Mouse (Mus musculus) gastrocnemius, adult 18-20 months (tissue): ENCODE measurements around the gene Nudt19. TPM values are rescaled to one million over a fixed set of nuclear protein-coding genes. Genes with fewer than 3 reads are reported as not detected.
A peak's percentile ranks its signal among the peaks of the same experiment; 100 is the strongest.
"Not testable (repeated sequence)": the region's sequence is repeated elsewhere in the genome, so short reads cannot be mapped to it uniquely, and the experiment has no call there.

Experiments used
- DNase-seq: peaks from one replicate; pipeline ENCODE4 v3.0.0; 2021; ENCODE audit warnings: low spot score
- long read RNA-seq, 2 experiments: library from polyadenylated mRNA; stranded (forward); transcript quantifications; one replicate each; pipeline ENCODE4 v2.0.0; 2021
- total RNA-seq, 2 experiments: library from RNA; stranded (reverse); gene quantifications; 2 replicates each; pipeline ENCODE4 v1.2.3; 2021

The Nudt19 gene
- total RNA-seq = 10 to 100 TPM; 47.9 to 52.6 TPM
- long read RNA-seq, experiment 1, transcript Nudt19-201 (3 exons, 2,298 nt) = major isoform, 106 of 108 reads
- long read RNA-seq, experiment 1, partial matches to known transcripts = 0 of 108 reads
- long read RNA-seq, experiment 1, other reads (novel, unspliced or antisense) = 0 of 108 reads
- long read RNA-seq, experiment 2, transcript Nudt19-201 (3 exons, 2,298 nt) = major isoform, 85 of 92 reads
- long read RNA-seq, experiment 2, partial matches to known transcripts = 2 of 92 reads
- long read RNA-seq, experiment 2, other reads (novel, unspliced or antisense) = 1 of 92 reads

DNA sequence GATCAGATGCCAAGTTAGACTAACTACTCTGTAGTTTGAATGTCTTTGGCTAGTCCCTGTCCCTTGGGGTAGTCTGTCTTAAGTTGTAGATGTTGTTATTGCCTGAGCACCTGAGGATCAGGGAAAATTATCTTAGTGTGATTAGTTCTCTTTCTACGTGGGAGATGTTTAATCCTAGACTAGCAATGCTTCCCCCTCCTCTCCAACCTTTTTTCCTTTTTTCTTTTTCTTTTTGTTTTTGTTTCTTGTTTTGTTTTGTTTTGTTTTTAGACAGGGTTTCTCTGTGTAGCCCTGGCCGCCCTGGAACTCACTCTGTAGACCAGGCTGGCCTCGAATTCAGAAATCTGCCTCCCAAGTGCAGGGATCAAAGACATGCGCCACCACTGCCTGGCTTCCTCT, at the start of gene Nudt19:
Gene Nudt19, minus strand, starts transcription at position 100 of the 399 bp plus-strand sequence.
- no peak for DNase-seq

DNA sequence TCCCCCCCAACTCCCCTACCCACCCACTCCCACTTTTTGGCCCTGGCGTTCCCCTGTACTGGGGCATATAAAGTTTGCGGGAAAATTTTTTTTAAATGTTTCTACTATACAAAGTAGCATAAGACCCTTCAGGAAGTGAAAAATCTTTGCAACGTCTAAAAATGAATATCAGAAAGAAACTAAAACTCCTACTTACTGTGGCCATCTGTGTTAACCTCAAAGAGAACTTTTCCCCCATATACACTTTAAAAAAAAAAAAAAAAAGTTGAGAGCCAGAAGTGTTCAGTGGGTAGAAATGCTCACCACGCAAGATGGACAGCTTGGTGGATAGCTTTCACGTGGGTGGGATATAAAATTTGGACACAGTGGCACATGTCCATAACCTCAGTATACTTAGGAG, 46.7 kb upstream of the Nudt19 start:
- DNase-seq = no peak

DNA sequence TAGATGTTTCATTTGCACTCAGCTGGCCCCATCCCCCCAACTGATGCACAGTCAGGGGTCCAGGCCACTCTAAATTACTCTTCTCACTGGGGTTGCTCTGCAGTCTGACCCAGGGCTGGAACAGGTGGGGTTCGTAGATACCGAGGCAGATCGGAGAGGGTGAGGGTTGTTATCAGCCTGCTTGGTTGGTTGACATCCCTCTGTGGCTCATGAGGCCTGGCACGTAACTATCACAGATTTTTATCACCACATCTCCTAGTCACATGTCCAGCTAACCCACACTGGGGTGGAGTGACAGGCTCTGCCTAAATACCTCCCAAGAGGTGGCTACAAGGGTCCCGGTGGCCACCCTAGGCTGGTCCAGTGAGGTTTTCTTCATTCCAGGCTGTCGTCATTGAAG, 45.0 kb upstream of the Nudt19 start:
- DNase-seq = no peak

DNA sequence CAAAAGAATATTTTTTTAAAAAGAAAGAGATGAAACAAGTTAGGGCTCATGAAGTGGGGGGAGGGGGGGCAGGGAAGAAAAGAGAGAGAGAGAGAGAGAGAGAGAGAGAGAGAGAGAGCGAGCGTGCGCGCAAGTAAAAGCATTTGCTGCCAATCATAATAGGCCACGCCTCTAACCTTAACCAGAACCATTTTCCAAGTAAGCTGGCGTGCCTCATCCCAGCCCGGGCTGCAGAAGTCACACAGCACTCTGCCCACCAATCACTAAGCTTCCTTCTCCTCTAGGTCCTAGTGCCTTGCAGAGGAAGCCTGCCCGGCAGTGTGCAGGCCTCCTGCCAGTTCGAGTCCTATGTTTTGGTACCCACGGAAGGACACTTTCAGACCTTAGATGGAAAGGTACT, 43.9 kb upstream of the Nudt19 start:
- DNase-seq = no peak

DNA sequence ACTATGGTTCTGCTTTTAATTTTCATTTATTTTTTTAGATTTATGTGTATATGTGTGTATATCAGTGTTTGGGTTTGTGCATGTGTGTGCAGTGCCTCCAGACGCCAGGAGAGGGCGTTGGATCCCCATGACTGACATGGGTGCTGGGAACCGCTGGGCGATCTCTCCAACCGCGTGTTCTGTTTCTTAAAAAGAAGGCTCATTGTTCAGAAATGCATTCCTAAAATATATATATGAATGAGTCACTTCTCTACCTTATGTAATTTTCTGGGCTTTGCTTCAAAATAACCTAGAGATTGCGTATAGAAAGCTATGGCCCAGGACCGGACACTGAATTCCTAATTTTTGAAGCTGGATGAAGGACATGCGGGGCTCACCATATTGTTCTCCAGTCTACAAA, 43.4 kb upstream of the Nudt19 start:
- DNase-seq = no peak

DNA sequence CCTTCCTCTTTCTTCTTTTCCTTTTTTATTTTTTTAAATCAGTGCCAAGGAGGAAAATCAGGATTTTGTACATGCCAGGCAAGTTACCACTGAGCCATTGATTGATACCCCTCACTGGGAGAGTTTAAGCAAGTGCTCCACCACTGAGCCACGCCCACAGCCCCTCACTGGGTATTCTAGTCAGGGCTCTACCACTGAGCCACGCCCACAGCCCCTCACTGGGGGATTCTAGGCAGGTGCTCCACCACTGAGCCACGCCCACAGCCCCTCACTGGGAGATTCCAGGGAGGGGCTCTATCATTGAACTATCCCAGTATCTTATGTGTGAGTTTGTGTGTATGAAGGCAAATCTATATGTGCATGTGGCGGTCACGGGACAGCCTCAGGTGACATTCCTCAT, 38.2 kb upstream of the Nudt19 start:
- no peak for DNase-seq

DNA sequence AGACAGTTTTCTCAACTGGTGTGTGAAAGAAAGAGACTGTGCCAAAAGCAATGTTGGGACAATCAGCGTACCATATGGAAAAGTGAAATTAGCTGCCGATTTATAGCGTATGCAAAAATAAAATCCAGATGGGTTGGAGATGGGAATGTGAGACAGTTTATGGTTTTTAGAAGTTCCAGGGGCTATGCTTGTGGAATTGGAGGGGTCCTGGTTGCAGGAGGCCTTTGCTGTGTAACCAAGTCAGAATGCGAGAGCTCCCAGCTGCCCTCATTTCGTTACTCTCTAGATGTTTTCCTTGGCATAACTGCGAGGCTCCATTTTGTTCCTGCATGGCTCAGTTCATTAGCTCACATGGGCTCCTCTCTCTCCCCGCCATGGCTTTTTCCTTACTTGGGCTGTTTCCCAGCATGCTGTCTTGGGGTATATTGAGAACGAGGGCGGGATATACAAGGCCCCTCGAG, 34.7 kb upstream of the Nudt19 start:
- no peak for DNase-seq

DNA sequence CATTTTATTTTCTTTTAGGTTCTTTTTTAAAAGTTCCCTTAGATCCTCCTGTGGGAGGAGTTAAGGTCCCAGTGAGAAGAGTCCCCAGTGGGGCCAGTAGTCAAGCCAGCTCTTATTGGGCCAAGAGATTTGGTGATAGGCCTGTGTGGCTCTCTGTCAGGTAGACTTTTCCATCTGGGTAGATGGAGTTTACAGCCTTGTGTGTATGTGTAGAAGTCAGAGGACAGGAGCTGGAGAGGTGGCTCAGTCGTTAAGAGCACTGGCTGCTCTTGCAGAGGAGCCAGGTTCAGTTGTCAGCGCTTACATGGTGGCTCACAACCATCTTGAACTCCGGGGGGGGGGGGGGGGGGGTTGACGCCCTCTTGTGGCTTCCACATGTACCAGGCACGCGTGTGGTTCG, 33.4 kb upstream of the Nudt19 start:
- no peak for DNase-seq

DNA sequence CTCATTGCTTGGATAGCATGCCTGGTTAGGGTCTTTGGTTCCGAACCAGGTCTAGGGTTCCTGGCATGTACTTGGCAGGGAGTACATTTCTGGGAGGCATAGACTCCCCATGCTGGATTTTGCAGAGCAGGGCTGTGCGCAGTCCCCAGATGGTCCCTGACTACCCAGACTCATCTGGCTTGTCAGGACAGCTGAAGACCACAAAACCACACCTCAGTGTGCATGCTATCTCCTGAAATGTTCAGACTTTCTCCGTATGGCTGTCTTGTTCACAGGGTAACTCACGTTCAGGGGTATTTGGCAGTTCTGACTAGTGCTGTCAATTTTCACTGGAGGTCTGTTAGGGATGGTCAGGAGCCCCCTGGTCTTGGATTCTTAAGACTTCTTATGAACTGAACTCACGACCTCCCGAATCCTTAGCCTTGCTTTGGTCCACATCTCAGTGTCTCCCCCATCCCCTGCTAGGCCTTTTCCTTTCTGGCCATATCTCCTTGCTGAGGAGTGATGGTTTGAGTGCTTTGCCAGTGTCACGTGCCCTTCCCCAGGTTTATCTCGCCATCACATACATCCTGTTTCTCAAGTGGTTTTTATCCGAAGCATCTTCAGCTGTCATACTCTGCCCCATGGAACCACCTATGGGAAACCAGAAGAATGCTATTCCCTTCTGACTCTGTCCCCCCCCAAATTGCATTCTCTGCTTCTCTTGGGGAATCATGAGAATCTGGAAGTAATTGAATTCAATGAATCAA, 32.8 kb upstream of the Nudt19 start:
- DNase-seq = no peak

DNA sequence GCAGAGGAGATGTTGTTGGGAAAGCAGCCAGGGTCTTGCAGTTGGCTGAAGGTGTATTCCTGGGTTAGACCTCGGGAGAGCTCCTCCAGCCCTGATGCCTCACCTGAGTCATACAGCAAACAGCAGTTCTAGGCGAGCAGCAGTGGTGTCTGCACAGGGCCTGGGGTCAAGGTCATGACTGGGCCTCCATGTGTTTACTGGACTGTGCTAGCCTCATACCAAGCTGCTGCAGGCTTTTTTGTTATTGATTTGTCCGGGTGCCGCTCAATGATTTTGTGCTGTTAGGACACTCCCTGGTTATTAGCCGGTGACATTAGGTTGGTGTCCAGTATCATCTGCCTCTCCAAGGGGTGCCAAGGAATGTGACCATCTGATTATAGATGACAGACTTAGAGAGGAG, 31.6 kb upstream of the Nudt19 start:
- peak; percentile 19 for DNase-seq

DNA sequence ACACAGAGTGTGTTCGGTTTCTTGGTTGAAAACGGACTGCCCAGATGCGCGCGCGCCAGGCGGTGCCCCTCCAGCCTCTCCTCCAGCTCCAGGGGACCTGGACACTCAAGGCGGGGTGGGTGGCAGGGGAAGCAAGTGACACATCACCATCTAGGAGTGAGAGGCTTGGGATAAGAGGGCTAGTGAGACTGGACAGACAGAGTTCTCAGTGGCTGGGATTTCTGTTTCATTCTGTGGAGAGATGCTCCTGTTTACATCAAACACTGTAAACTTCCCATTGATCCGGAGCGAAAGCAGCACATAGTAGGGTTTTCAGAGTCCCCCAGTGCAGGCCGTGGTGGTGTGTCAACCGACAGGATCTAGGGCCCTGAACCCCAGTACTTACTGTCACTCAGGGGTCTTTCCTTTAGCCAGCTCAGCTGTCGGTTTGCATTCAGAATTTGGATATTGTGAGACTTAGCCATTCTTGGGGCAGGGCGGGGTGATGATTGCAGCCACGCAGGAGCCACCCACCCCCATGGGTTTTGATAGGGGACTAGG, 30.9 kb upstream of the Nudt19 start:
- DNase-seq = no peak

DNA sequence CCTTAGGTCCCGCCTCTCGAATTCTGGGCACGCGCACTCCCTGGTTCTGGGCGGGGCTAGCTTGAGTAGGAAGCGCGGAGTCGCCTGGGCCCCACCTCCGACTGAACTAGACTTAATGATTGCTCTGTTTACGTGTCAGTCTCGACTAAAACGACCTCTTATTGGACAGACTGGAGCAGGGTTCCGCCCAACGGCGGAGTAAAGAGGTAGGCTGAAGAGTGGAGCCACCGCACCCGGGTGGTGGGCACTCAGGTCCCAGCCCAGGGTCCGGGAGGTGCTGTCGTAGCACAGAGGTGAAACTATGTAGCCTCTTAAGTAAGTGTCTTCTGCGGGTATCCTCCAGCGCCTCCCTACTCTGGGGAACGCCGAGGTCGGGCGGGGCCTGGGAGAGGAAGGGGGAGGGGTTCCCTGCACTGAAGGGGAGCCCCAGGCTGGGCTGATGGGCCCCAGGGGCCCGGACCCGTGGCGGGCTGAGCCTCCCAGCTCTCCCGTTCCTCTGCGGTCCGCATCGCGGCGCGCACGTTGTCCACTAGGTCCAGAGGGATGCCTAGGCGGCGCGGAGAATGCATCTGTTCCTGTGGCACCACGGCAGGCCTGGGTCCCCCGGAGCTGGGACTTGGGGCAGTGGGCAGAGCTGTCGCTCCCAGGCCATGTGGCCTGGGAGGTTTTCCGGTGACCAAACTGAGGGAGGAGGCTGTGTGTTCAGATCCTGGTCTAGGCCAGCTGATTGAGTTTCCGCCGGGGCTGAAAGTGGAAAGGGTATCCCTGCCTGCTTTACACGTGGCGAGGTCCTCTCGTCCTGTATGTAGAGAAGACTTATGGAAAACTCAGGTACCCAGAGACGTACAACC, 30.2 kb upstream of the Nudt19 start, which contains the start of gene Ankrd27:
Gene Ankrd27, plus strand, starts transcription at position 190 of the 851 bp plus-strand sequence.
- peak; percentile 97 for DNase-seq

DNA sequence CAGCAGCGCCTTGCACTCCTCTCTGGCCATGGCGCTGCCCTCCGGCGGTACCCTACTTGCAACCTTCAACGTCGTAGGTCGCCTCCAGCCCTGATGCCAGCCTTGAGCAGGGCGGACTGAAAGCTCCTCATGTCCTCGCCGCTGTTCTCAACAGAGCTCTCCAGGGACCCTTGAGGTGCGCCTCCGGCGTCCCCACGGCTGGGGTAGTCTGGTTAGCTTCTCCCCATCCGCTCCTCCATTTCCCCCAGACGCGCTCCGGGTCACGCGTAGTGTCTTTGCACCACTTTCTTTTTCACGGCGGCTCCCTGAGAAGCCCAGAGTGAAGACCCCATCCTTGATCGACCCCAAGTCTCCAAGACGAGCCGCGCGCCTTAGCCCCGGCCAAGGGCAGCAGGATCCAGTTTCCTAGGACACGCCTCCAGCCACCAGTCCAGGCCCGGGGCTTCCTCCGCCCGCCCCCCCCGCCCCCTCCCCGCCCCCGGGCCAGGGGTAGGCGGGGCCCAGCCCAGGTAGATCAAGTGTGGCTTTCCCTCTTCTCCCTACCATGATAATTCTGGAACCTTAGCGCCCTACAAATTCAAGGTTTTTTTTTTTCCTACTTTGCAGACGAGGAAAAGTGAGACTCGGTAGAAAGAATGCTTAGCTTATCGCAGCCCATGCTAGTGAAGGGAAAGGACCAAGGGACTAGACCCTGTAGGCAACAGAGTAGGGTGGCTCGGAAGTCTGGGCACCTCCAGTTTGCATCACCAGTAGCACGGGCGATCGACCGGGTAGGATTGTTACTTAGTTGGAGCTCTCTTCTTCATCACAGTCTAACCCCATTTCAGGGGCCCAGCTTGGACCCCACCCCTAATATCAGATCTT, 29.3 kb upstream of the Nudt19 start, which contains the start of gene Rgs9bp:
Gene Rgs9bp, minus strand, starts transcription at position 392 of the 864 bp plus-strand sequence.
- DNase-seq = peak; percentile 30

DNA sequence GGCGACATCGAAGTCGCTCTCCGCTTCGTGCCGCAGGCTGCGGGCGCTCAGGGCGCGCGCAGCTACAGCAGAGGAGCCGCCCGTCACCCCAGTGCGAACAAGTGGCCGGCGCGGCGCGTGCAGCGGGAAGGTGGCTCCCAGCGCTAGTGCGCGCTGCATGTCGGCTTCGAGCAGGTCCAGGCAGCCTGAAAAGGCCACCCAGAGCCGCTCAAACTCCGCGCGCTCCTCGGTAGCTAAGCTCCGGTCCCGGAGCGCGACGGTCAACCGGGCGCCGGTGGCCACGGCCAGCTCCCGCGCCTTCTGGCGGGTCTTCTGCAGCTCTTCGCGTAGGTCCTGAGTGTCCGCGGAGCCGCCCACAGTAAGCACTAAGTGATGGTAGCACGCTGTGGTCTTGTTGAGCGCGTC, 28.7 kb upstream of the Nudt19 start:
- DNase-seq = peak; percentile 5

DNA sequence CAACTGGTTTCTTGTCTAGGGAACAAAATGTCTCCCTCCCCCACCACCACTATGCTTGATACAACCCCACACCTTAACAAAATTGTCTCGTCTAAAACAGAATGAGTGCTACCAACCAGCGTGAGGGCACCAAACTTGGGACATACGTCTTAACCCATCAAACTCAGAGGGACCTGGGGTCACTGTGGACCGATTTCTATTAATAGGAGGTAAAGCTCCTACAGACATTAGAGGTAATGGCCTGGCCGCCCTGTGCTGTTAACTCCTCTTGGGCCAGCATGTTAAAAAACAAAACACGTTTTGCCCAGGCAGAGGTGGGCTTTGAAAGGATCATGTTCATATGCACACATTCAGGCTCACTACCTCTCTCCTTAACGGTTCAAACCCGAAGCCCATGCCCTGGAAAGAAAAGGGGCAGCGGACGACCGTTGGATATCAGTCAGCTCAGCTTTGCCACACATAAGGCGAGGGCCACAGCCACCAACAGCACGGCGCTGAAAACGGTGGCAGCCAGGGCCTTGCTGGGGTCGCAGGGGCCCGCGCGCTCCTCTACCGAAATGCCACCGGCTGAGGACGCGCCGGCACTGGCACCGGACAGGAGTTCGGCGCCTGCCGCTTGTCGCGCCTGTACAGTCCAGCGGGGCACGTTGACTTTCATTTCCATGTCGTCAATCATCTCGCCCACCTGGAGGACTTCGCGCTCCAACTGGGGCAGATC, 28.1 kb upstream of the Nudt19 start:
- no peak for DNase-seq

DNA sequence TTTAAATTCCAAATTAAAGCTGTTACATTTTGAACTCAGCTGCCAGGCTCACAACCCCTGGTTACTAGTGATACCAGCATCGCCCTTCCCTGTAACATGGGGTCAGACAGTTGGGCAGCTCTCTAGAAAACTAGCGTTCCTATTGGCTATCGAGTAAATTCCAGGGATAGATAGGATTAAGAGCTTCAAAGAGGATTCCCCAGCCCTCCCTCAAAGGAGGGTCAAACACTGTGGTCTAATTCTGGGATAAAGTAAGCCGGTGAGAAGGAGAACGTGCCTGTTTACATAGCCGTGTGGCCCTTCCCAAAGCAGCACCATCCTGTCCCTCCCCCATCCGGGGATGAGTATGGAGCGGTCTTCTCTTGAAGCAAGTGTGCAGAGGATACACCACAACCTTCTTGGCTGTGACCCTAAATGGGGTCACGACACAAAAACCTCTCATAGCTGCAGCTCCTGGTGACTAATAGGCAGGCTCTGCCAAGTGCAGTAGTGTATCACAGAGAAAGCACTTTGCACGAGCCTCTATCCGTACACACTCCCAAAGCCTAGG, 27.4 kb upstream of the Nudt19 start:
- no peak for DNase-seq

DNA sequence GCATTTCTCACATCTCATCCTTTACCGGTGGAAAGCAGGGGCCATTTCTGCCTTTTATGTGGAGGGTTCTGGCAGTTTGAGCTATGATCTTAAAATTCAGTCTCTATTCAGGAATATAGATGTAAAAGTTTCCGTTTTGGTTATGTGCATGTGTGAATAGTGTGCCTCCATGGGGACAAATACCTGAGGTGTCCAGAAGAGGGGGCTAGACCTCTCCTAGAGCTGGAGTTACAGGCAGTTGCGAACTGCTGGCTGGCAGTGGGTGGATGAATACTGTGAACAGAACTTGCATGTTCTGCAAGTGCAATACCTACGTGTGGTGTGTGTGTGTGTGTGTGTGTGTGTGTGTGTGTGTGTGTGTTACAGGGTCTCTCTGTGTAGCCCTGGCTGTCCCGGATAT, 26.6 kb upstream of the Nudt19 start:
- DNase-seq = no peak

DNA sequence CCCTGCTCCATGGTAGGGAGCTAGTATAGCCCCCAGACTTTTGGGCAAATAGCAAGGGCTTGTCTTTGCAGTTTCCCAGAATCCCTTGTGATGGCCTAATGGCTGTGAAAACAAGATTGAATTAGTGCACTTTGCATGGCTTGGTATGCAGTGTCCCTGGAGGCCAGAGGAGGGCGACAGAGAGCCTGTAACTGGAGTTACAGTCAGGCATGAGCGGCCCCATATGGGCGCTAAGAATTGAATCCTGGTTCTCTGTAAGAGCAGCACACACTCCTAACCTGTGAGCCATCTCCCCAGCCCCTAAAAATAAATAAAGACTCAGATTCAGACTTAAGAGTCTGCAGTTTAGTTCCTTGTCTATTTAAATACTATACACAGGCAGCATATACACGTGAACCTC, 23.7 kb upstream of the Nudt19 start:
- DNase-seq = peak; percentile 20

DNA sequence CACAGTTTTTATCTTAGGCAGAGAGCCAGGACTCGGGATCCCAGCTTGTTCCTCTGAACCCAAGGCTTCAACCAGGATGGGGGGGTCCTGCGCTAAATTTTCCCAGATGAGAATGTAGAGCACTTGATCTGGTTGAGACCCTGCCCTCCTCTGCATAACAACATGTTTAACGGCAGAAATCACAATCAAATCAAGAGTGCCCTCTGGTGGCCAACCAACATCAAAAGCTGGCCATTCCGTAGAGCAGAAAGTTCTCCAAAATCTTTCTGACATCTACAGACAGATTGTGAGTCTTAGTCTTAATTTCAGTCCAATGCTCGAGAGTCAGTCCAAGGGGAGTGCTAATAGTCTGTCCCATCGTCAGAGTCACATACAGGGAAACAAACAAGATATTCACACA, 14.8 kb upstream of the Nudt19 start:
- DNase-seq = not testable (repeated sequence)

DNA sequence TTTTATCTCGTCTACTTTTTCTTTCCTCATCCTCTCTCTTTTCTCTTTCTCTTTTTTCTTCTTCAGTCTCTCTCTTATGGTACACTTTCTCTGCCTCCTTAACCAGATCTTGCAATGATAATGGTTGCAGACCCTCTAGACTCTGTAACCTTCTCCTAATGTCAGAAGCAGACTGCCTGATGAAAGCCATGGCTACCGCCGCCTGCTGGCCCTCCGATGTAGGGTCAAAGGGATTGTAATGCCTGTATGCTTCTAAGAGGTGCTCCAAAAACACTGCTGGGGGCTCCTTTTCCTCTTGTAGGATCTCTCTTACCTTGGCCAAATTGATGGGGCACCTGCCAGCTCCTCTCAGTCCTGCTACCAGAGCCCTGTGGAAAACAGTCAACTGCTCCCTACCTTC, 13.6 kb upstream of the Nudt19 start:
- not testable (repeated sequence) for DNase-seq
